Mouse (Mus musculus) MEL (cell line): ENCODE results near the gene Agps. TPM values are rescaled to one million over a fixed set of nuclear protein-coding genes. Genes with fewer than 3 reads are reported as not detected.

ENCODE experiments used
- DNase-seq: peaks from one replicate; pipeline ENCODE4 v3.0.0; 2011; ENCODE audit warnings: low read depth, low spot score
- H3K27ac ChIP-seq: 2 replicates; pipeline ENCODE4 v1.5.1; 2012; ENCODE audit warnings: low read depth, mild to moderate bottlenecking, control low read depth, low read length, moderate library complexity; ENCODE audit not compliant: control insufficient read depth
- H3K27me3 ChIP-seq, 2 experiments: fragments of 150-350 bp in 1 of 2; sonication (generic) in 1 of 2; 2 replicates each; pipeline ENCODE4 v1.6.1; 2012; ENCODE audit warnings: low read length in 2 of 2, mild to moderate bottlenecking in 2 of 2, improper control_type of control experiment in 1 of 2, moderate library complexity in 1 of 2; ENCODE audit not compliant: insufficient read depth in 2 of 2, control insufficient read depth in 1 of 2
- H3K36me3 ChIP-seq, 2 experiments: 2 replicates each; pipeline ENCODE4 v1.6.1; 2012 to 2014; ENCODE audit warnings: low read length in 2 of 2, improper control_type of control experiment in 1 of 2, inconsistent platforms in 1 of 2, mild to moderate bottlenecking in 1 of 2; ENCODE audit not compliant: insufficient read depth in 2 of 2, control insufficient read depth in 1 of 2
- H3K4me1 ChIP-seq, 2 experiments: fragments of 150-350 bp in 1 of 2; sonication (generic) in 1 of 2; 2 replicates each; pipeline ENCODE4 v1.6.1; 2012; ENCODE audit warnings: low read length in 2 of 2, improper control_type of control experiment in 1 of 2, mild to moderate bottlenecking in 1 of 2; ENCODE audit not compliant: insufficient read depth in 2 of 2, control insufficient read depth in 1 of 2
- H3K4me3 ChIP-seq, 2 experiments: fragments of 150-350 bp in 1 of 2; sonication (generic) in 1 of 2; 2 replicates each; pipeline ENCODE4 v1.5.1; 2012; ENCODE audit warnings: low read depth in 2 of 2, low read length in 2 of 2, mild to moderate bottlenecking in 2 of 2, moderate library complexity in 2 of 2, control low read depth in 1 of 2, improper control_type of control experiment in 1 of 2; ENCODE audit not compliant: control insufficient read depth in 1 of 2, insufficient read depth in 1 of 2
- H3K79me2 ChIP-seq: 2 replicates; pipeline ENCODE4 v1.6.1; 2012; ENCODE audit warnings: mild to moderate bottlenecking, low read length, moderate library complexity; ENCODE audit not compliant: control insufficient read depth, poor library complexity, insufficient read depth
- H3K9ac ChIP-seq: 2 replicates; pipeline ENCODE4 v1.6.1; 2012; ENCODE audit warnings: low read depth, mild to moderate bottlenecking, control low read depth, low read length, moderate library complexity; ENCODE audit not compliant: control insufficient read depth, poor library complexity, severe bottlenecking
- H3K9me3 ChIP-seq: fragments of 150-350 bp; sonication (generic); replicated peaks from 2 replicates; pipeline ENCODE4 v1.6.1; 2012; ENCODE audit warnings: mild to moderate bottlenecking, low read length, improper control_type of control experiment, moderate library complexity; ENCODE audit not compliant: insufficient read depth
- BHLHE40 ChIP-seq: IDR thresholded peaks from 2 replicates; pipeline ENCODE4 v1.6.1; 2012; ENCODE audit warnings: low read depth, mild to moderate bottlenecking, inconsistent platforms, low read length, improper control_type of control experiment, borderline replicate concordance
- CHD1 ChIP-seq: IDR thresholded peaks from 2 replicates; pipeline ENCODE4 v1.6.1; 2012; ENCODE audit warnings: low read depth, mild to moderate bottlenecking, inconsistent platforms, low read length, improper control_type of control experiment
- CTCF ChIP-seq, 3 experiments: IDR thresholded peaks in 2 of 3; conservative IDR thresholded peaks in 1 of 3; 2 replicates each; pipeline ENCODE4 v1.5.1; 2011 to 2012; ENCODE audit warnings: low read length in 3 of 3, low read depth in 2 of 3, mild to moderate bottlenecking in 2 of 3, improper control_type of control experiment in 1 of 3, inconsistent platforms in 1 of 3, mixed read lengths in 1 of 3, moderate library complexity in 1 of 3; ENCODE audit not compliant: control insufficient read depth in 1 of 3, insufficient read depth in 1 of 3, poor library complexity in 1 of 3, severe bottlenecking in 1 of 3
- EP300 ChIP-seq, 2 experiments: IDR thresholded peaks; 2 replicates each; pipeline ENCODE4 v1.6.1; 2011; ENCODE audit warnings: improper control_type of control experiment in 2 of 2, low read length in 2 of 2, low read depth in 1 of 2, mild to moderate bottlenecking in 1 of 2
- ETS1 ChIP-seq: IDR thresholded peaks from 2 replicates; pipeline ENCODE4 v1.6.1; 2012; ENCODE audit warnings: low read depth, mild to moderate bottlenecking, inconsistent platforms, low read length, improper control_type of control experiment, moderate library complexity
- GABPA ChIP-seq: IDR thresholded peaks from 2 replicates; pipeline ENCODE4 v1.6.1; 2012; ENCODE audit warnings: low read depth, mild to moderate bottlenecking, inconsistent platforms, low read length, improper control_type of control experiment, moderate library complexity
- GATA1 ChIP-seq: IDR thresholded peaks from 2 replicates; pipeline ENCODE4 v1.6.1; 2011; ENCODE audit warnings: low read depth, low read length, improper control_type of control experiment
- KAT2A ChIP-seq: conservative IDR thresholded peaks from 2 replicates; pipeline ENCODE4 v1.6.1; 2012; ENCODE audit warnings: low read depth, low read length, improper control_type of control experiment, inconsistent platforms
- MAFK ChIP-seq: IDR thresholded peaks from 2 replicates; pipeline ENCODE4 v1.6.1; 2011; ENCODE audit warnings: low read depth, mild to moderate bottlenecking, low read length, improper control_type of control experiment, borderline replicate concordance
- MAX ChIP-seq: IDR thresholded peaks from 2 replicates; pipeline ENCODE4 v1.6.1; 2011; ENCODE audit warnings: low read length, improper control_type of control experiment
- MAZ ChIP-seq: IDR thresholded peaks from 2 replicates; pipeline ENCODE4 v1.6.1; 2012; ENCODE audit warnings: low read depth, mild to moderate bottlenecking, inconsistent platforms, low read length, improper control_type of control experiment
- MEF2A ChIP-seq: IDR thresholded peaks from 2 replicates; pipeline ENCODE4 v1.6.1; 2014; ENCODE audit warnings: low read depth, mild to moderate bottlenecking, inconsistent platforms, low read length, improper control_type of control experiment; ENCODE audit not compliant: poor library complexity, insufficient replicate concordance, severe bottlenecking; ENCODE audit errors: extremely low read depth
- MXI1 ChIP-seq: IDR thresholded peaks from 2 replicates; pipeline ENCODE4 v1.6.1; 2011; ENCODE audit warnings: mild to moderate bottlenecking, low read depth, low read length, improper control_type of control experiment
- MYB ChIP-seq: IDR thresholded peaks from 2 replicates; pipeline ENCODE4 v1.6.1; 2011; ENCODE audit warnings: mild to moderate bottlenecking, low read depth, low read length, improper control_type of control experiment
- NELFE ChIP-seq: IDR thresholded peaks from 2 replicates; pipeline ENCODE4 v1.6.1; 2011; ENCODE audit warnings: low read depth, low read length, improper control_type of control experiment
- POLR2A ChIP-seq, 2 experiments: IDR thresholded peaks; 2 replicates each; pipeline ENCODE4 v1.6.1; 2011 to 2012; ENCODE audit warnings: low read length in 2 of 2, mild to moderate bottlenecking in 2 of 2, control low read depth in 1 of 2, improper control_type of control experiment in 1 of 2, low read depth in 1 of 2, moderate library complexity in 1 of 2; ENCODE audit not compliant: control insufficient read depth in 1 of 2, insufficient read depth in 1 of 2, poor library complexity in 1 of 2
- POLR2AphosphoS2 ChIP-seq: IDR thresholded peaks from 2 replicates; pipeline ENCODE4 v1.6.1; 2011; ENCODE audit warnings: low read length, improper control_type of control experiment
- RAD21 ChIP-seq: IDR thresholded peaks from 2 replicates; pipeline ENCODE4 v1.6.1; 2011; ENCODE audit warnings: mild to moderate bottlenecking, low read depth, low read length, improper control_type of control experiment
- RCOR1 ChIP-seq: IDR thresholded peaks from 2 replicates; pipeline ENCODE4 v1.6.1; 2012; ENCODE audit warnings: low read depth, mild to moderate bottlenecking, inconsistent platforms, low read length, improper control_type of control experiment
- SIN3A ChIP-seq: IDR thresholded peaks from 2 replicates; pipeline ENCODE4 v1.6.1; 2012; ENCODE audit warnings: low read length, improper control_type of control experiment, inconsistent platforms
- TCF12 ChIP-seq: IDR thresholded peaks from 2 replicates; pipeline ENCODE4 v1.6.1; 2014; ENCODE audit warnings: low read depth, mild to moderate bottlenecking, inconsistent platforms, low read length, improper control_type of control experiment, moderate library complexity
- ZKSCAN1 ChIP-seq: IDR thresholded peaks from 2 replicates; pipeline ENCODE4 v1.6.1; 2012; ENCODE audit warnings: low read depth, mild to moderate bottlenecking, inconsistent platforms, low read length, improper control_type of control experiment, moderate library complexity
- ZMIZ1 ChIP-seq: IDR thresholded peaks from 2 replicates; pipeline ENCODE4 v1.6.1; 2012; ENCODE audit warnings: low read depth, mild to moderate bottlenecking, inconsistent platforms, low read length, improper control_type of control experiment, moderate library complexity
- ZNF384 ChIP-seq: IDR thresholded peaks from 2 replicates; pipeline ENCODE4 v1.6.1; 2012; ENCODE audit warnings: low read depth, mild to moderate bottlenecking, inconsistent platforms, low read length, improper control_type of control experiment
- polyA plus RNA-seq, 2 experiments: library from polyadenylated mRNA; stranded (reverse) in 1 of 2; unstranded in 1 of 2; fragments of >175 nt in 1 of 2; fragments of >200 nt in 1 of 2; gene quantifications; 2 replicates each; pipeline versions ENCODE4 v1.2.1 to v1.2.4; 2012; ENCODE audit warnings: low replicate concordance in 2 of 2, low read depth in 1 of 2; ENCODE audit not compliant: insufficient read length in 2 of 2, insufficient read depth in 1 of 2, missing spikeins in 1 of 2
- total RNA-seq: library from RNA; depleted of rRNA; stranded (reverse); fragments of 300-350 nt; gene quantifications from 2 replicates; pipeline ENCODE4 v1.2.3, GENCODE M21; 2012

Gene Agps
- total and polyA plus RNA-seq, 3 experiments: 32.3 to 47.8 TPM; not detected in 1

- peaks cover 4 to 10% of the 10 kb centered on the region in 2 experiments for H3K36me3 ChIP-seq
- TF ChIP-seq MAFK: no peak
- no peaks in the 10 kb centered on the region for H3K9me3 ChIP-seq
- no peaks in the 10 kb centered on the region for H3K4me1 ChIP-seq
- DNase-seq: no peak
- no peak overlapping the region for H3K4me3 ChIP-seq
- peaks cover 4% of the 10 kb centered on the region for H3K79me2 ChIP-seq
- no peak overlapping the region for H3K9ac ChIP-seq
- H3K27ac ChIP-seq: no peak overlapping the region
- H3K27me3 ChIP-seq: no peaks in the 10 kb centered on the region
Observed at GRCm38 (mm10) chr2:75852483-75852882, 20.5 kb downstream of the Agps start.

DNA sequence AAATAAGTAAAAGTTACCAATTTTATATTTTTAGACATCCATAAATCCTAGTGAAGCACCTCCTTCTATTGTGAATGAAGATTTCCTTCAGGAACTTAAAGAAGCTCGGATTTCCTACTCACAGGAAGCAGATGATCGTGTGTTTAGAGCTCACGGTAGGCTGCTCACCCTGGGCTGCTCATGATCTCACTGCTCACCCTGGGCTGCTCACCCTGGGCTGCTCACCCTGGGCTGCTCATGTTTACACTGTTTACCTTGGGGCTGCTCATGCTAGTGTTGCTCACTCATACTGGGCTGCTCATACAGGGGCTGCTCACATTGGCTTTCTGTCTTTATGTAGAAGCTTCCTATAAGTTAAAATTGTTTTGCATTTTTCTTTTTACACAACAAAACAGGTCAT, 22.2 kb downstream of the Agps start:
- Histone ChIP-seq H3K4me3 (no peak overlapping the region), H3K27ac (no peak overlapping the region), H3K79me2 (peaks cover 4% of the 10 kb centered on the region), H3K9ac (no peak overlapping the region), H3K36me3 (peaks cover 4 to 13% of the 10 kb centered on the region in 2 experiments), H3K27me3 (no peaks in the 10 kb centered on the region), H3K9me3 (no peaks in the 10 kb centered on the region), H3K4me1 (no peaks in the 10 kb centered on the region)
- no peak for DNase-seq
- TF ChIP-seq MAZ: no peak

DNA sequence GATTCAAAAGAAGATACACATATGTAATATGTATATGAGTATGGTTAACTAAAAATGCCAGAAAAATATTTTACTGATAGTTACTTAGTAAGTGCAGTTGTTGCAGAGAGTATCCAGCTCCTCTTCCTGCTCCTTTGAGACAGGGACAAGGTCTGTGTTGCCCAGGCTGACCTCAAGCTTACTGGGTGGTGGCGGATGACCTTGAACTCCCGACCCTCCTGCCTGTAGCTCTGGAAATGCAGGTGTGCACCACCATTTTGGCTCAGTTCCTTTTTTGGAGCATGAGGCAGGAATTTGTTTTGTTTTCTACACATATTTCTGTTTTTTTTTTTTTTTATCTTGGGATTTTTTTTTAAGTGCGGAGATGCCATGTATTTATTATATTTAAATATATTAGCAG, 29.1 kb downstream of the Agps start:
- H3K79me2 ChIP-seq: no peaks in the 10 kb centered on the region

GRCm38 (mm10) chr2:75869604-75870003, 37.6 kb downstream of the Agps start:
- no peak for TF ChIP-seq ZNF384
- TF ChIP-seq EP300 (IDR thresholded peaks at IDR 0.05; ENCODE audit: low read depth in 1 of 2, low read length in 2 of 2): no peak
- no peak for TF ChIP-seq BHLHE40
- no peak for TF ChIP-seq KAT2A
- no peak for TF ChIP-seq GATA1
- no peak for TF ChIP-seq MYB
- no peak for TF ChIP-seq NELFE
- no peak for TF ChIP-seq MAZ
- TF ChIP-seq TCF12: no peak
- no peak for TF ChIP-seq CTCF (IDR thresholded peaks at IDR 0.05 in 2 of 3, conservative IDR thresholded peaks at IDR 0.05 in 1 of 3; ENCODE audit: control insufficient read depth in 1 of 3, insufficient read depth in 1 of 3, low read depth in 2 of 3, low read length in 3 of 3, poor library complexity in 1 of 3, severe bottlenecking in 1 of 3)
- no peak for TF ChIP-seq MAX
- no peak for TF ChIP-seq GABPA
- TF ChIP-seq POLR2A (IDR thresholded peaks at IDR 0.05; ENCODE audit: control insufficient read depth in 1 of 2, insufficient read depth in 1 of 2, low read depth in 1 of 2, low read length in 2 of 2, poor library complexity in 1 of 2): no peak
- no peak for TF ChIP-seq ETS1
- no peaks in the 10 kb centered on the region for H3K4me1 ChIP-seq
- no peaks in the 10 kb centered on the region for H3K9me3 ChIP-seq
- no peaks in the 10 kb centered on the region for H3K79me2 ChIP-seq
- DNase-seq: no peak
- no peak overlapping the region for H3K27ac ChIP-seq
- H3K4me3 ChIP-seq: no peak overlapping the region
- no peaks in the 10 kb centered on the region for H3K27me3 ChIP-seq
- H3K9ac ChIP-seq: no peak overlapping the region
- peaks cover 0 to 2% of the 10 kb centered on the region in 2 experiments; a peak in 1 of 4 replicates for H3K36me3 ChIP-seq

More for the DNA sequence above, 29.1 kb downstream of the Agps start:
- Histone ChIP-seq H3K27me3 (no peaks in the 10 kb centered on the region), H3K4me1 (no peaks in the 10 kb centered on the region), H3K27ac (no peak overlapping the region), H3K36me3 (peaks cover 0 to 9% of the 10 kb centered on the region in 2 experiments; a peak in 2 of 4 replicates), H3K9ac (no peak overlapping the region), H3K9me3 (no peaks in the 10 kb centered on the region)
- no peak for TF ChIP-seq POLR2AphosphoS2
- TF ChIP-seq TCF12: no peak
- no peak for TF ChIP-seq GATA1
- TF ChIP-seq ZMIZ1: no peak
- TF ChIP-seq RCOR1: no peak
- no peak for TF ChIP-seq MXI1
- no peak for TF ChIP-seq GABPA
- no peak for TF ChIP-seq ZNF384
- no peak for TF ChIP-seq MAZ
- TF ChIP-seq RAD21: no peak
- TF ChIP-seq SIN3A: no peak
- no peak for TF ChIP-seq CHD1
- TF ChIP-seq MAX: no peak
- no peak for TF ChIP-seq MEF2A
- no peak for TF ChIP-seq ZKSCAN1
- TF ChIP-seq, all 39 proteins: peak for 0
- H3K4me3 ChIP-seq: no peak overlapping the region
- no peak for DNase-seq
